Mouse (Mus musculus) heart, adult 9 months (tissue): ENCODE data around the gene Heatr5a.

Experiments used
- DNase-seq, 2 experiments: peaks; one replicate each; pipeline ENCODE4 v3.0.0; 2022; ENCODE audit warnings: low spot score in 2 of 2

Heatr5a gene

DNA sequence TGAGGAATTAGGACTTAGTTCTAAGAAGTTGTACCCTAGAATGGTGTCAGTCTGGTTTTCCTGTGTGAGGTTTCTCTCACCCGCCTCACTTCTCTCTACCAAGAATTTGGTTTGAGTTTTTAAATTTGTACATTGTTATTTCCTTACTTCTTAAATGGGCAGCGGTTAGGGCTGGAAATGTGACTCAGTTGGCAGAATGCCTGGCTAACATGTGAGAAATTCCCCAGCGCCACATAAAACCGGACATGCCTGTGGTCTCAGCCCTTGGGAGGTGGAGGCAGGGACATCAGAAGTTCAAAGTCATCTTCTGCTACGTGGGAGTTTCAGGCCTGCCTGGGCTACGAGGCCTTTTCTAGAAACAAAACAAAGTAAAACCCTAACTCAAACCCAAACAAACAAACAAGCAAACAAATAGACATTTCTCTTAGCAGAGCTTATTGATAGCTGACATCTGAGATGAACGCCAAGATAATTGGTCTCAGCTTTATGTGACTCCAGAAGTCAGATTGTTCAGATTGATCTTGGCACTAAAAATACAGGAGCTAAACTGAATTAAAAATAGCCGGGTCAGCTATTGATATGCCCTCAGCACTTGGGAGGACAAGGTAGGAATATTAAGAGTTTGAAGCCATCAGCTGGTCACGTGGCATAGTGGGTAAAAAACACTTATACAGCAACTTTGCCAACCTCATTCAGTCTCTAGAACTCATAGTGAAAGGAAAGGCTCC lies 123.0 kb downstream of the Heatr5a start:
- DNase-seq = peak; percentile 61 to 79

DNA sequence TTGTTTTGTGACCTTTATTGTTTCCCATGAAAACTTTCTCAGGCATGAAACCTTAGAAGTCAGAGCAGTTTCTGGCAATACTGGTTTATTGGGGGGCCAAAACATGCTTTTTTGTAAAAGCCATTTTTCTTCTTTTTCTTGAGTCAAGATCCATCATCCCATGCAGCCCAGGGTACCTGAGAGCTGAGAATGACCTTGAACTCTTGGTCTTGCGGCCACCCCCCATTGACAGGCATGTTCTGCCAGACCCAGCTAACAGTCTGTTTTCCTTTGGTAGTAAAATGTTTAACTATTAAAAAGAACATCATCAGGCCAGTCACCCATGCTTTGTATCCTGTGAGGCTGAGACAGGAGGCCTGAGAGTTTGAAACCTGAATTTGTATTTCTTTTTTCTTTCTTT lies 125.9 kb downstream of the Heatr5a start:
- no peak for DNase-seq

DNA sequence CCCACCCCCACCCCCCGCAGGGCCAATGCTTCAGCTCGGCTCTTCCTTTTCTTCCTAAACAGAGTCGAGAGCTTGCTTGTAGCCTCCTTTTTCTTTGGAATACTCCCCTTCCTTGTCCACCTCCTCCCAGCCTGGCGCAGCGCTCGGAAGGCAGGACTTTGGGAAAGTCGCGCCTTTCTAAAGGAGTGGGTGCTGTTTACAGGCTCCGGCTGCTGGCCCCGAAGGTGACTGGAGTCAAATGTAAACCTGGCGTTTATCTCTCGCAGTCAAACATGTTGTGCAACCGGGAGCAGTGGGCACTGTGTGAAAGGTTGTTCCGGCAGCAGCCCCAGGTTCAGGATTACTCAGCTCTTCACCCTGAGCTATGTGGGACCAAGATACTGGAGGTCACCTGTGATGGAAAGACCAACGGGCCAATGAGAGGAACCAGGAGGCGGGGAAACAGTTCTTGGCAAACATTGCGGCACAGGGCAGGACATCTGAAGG lies 126.3 kb downstream of the Heatr5a start:
- DNase-seq = peak; percentile 97 to 99

DNA sequence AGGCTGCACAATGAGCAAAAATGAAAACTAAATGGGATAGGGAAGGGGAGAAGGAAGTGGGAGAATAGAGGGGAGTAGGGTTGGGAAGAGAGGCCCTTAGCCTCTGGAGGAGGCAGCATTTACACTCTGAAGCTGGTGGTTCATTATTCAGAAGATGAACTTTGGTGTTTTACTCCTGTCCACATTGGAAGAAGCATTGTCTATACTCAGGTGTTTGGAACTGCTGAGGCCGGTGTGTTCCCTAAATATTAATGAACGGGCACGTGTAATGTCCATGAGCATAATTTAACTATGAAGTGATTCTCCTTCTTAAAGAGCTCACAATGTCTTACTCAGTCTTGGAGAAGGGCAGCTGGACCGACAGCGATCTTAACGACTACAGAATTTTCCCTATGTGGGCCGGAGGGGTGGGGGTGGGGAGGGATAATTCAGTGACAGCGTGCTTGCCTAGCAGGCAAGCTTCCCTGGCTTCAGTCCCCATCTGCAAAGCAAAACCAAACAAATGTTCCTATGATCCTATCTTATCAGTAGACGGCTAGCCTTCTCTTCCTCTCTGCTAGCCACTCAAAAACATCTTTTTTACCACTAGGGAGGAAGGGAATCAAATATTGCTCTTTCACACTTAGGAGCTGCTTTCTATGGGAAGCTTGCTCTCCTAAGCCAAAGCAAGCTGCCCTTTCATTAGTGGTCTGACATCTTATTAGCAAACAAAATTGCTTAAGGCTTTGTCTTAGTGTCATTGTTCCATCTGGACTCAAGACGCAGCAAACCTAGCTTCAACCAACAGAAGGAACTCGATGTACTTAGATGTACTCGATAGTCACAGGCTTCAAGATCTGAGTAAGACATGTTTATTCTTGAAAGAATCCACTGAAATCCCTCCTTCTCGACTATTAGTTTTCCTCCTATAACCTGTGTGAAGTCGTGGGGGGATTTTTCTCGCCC lies 127.3 kb downstream of the Heatr5a start:
- no peak for DNase-seq

DNA sequence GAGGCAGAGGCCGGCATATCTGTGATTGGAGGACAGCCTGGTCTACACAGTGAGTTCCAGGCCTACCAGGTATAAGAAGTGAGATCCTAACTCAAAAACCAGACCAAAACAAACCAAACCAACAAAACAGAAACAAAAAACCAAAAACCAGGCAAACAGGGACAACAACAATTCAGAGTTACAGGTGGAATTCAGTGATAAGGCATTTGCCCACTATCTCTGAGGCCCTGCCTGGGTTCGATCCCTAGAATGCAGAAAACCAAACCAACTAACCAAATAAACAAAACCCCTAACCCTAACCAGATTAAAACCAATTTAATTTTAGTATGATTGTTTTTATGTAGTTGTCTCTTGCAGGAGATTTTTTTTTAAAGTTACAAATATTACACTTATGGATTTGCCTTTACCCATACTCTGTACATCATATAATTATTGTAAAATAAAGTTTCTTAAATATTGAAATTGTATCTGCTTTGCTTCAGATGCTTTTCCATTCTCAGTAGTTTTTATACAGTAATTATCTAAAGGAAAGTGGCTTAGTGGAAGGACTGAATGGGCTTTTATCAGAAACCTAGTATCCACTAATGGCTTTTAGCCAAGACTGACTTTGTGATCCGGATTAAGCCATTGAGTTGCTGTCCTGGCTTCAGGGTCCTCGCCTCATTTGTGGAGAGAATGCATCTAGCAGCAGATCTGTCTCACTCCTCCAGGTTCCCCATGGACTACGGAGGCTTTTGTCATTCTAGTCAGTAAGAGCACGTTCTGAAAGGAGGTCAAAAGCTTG lies 128.8 kb downstream of the Heatr5a start:
- DNase-seq = no peak

GRCm38 (mm10) chr12:51839856-51840255 lies 131.3 kb downstream of the Heatr5a start:
- no peak for DNase-seq

- no peak for DNase-seq
These were observed 135.9 kb downstream of the Heatr5a start for GRCm38 (mm10) chr12:51835219-51835618.

DNA sequence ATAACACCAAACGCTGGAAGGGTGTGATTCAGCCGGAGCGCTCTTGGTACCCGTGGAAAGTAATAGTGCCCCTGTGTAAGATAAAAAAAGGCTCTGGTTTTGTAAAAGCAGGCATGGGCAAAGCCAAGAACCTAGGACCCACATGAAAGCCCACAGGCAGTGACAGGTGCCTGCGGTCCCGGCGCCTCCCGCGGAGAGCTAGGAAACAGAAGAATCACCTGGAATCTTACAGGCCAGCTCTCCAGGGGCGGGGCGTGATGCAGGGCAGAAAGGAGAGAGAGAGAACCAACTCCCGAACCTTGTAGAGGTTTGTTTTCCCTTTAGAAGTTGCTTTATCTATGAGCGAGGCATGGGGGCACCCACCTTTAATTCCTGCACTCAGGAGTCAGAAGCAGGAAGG lies 139.2 kb downstream of the Heatr5a start:
- DNase-seq = no peak

DNA sequence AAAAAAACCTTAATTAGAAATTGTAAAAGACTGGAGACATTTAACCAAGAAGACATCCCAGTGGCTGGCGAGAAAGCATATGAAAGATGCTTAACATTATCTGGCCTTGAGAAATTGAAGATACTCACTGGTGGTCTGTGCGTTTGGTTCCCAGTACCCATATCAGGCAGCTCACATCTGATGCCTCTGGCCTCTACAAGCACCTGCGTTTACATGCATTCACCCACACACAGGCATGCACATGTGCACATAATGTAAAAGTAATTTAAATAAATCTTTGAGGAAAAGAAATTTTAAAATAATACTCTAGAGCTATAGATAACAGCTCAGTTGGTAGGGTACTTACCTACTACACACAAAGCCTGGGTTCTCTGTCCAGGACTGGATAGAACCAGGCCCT lies 139.8 kb downstream of the Heatr5a start:
- DNase-seq = no peak

DNA sequence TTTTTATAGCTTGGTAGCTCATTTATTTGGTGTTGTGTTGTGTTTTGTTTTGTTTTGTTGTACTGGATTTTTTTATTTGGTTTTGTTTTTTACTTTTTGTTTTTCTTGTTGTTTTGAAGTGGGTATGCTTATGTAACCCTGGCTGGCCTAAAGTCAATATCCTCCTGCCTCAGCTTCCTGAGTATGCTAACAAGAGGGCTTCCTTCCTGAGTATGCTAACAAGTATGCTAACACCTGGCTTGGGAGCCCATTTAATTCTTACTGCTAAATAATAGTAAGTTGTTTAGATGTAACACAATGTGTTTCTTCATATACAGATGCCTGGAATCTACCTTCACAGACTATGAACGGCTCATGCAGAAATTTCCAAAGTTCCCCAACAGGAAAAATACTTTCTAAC lies 140.4 kb downstream of the Heatr5a start:
- DNase-seq = no peak

- peak in 1 of 2 experiments; percentile 62 for DNase-seq
These were observed 141.1 kb downstream of the Heatr5a start for GRCm38 (mm10) chr12:51830077-51830402.

DNA sequence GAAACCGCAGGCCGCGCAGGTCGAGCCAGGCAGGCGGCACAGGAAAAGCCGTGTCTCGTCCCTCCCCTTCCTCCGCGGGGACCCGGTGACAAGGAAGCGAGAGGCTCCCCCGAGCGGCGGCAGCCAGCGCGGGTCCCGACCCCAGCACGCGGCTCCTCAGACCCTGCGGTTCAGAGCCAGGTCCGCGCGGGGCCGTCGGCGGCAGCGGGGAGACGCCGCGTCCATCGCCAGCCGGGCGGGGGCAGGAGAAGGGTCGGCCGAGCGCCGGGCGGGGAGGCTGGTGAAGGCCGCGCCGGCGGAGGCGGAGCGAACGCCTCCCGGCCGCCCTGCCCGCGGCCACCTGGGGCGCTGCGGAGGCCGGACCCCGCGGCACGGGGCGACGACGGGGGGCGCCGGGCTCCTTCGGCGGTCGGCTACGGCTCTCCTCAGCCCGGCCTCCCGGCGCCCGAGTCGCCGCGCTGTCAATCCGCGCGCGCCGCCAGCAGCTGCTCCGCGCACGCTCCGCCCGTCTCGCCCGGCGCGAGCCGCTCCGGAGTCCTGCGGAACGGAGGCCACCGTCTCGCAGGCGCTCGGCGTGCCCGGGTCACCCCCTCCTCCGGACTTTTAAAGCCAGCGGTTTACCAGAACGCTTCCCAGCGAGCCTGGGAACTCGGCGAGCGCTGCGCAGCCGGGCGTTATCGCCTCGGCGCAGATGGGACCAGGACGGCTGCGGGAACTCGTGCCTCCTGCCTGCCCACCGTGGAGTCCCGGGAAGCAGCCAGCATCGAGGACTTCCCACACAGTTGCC lies 141.6 kb downstream of the Heatr5a start, which contains the start of gene Hectd1:
Gene Hectd1, minus strand, starts transcription at position 247 of the 787 bp plus-strand sequence.
- peak; percentile 85 to 87 for DNase-seq

DNA sequence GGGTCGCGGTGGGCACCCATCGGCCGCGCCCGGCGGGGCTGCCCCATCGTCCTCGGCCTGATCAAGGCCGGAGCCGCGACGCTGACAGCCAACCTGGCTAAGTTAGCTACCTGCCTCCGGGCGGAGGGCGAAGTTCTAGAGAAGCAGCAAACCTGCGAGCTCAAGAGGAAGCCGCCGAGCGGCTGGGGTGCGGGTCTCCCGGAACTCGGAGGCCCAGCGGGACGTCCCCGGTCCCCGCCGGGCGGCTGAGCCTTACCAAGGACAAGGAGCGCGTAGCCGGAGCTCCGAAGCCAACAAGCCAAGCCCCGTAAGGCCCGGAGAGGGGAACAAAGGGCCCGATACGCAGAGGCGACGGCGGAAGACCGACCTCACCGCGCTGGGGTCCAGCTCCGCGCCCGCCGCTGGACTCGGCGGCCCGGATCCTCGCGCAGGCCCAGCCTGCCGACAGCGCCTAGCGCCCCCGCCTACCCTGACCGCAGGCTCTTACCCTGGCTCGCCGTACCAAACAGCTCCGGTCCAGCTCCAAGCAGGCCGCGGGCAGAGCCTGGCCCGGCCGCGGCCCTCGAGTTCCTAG lies 142.3 kb downstream of the Heatr5a start:
- no peak for DNase-seq

- DNase-seq = no peak
These were observed 143.0 kb downstream of the Heatr5a start for GRCm38 (mm10) chr12:51827958-51828650.
